Mouse (Mus musculus): Measurements from ENCODE around the gene Snai1.

GRCm38 (mm10) chr2:167515688-167516087 is 22.3 kb upstream of the Snai1 start:
- TF ChIP-seq CTCF (IDR thresholded peaks at IDR 0.05; ENCODE audit: insufficient read depth, low read depth, low read length) (no peak), POLR2A (IDR thresholded peaks at IDR 0.05; ENCODE audit: insufficient read depth, low read depth, low read length) (no peak)

Measured in olfactory bulb, adult 2 months (tissue).